Mouse (Mus musculus) mesoderm, embryonic 11.5 days (tissue): ENCODE results near the gene Ifngr1.

Source experiments
- DNase-seq: peaks from one replicate; pipeline ENCODE4 v3.0.0-alpha.2; 2012; ENCODE audit warnings: low read depth, low spot score

Ifngr1 gene

DNA sequence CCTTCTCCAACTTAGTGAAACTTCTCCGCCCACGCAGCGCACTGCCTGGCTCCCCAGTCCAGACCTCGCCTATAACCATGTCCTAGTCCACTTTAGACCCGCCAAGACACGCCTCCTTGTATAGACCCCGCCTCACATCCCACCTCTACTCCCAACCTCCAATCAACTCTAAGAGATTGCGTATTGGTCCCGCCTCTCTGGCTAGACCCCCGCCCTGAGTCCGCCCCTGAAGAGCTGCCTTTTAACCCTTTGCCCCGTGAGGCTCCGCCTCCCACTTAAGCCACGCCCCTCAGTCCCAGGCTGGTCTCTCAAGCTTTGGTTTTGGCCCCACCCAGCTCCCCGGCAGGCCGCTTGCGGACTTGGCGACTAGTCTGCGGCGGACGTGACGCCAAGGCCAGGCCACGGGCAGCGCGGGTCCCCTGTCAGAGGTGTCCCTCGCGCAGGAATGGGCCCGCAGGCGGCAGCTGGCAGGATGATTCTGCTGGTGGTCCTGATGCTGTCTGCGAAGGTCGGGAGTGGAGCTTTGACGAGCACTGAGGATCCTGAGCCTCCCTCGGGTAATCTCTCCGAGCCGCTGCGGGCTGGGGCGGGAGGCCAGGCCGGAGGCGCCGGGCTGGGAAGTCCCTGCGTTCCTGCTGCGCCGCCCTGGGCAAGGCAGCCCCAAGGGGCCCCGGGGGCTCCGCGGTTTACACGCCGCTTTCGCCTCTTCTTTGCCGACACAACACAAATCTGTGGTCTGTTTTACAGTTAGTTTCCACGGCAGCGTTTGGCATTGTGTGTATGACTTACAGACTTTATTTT lies at the start of gene Ifngr1:
TSS of gene Ifngr1 (plus strand) at position 309 of the 801 bp plus-strand sequence.
- DNase-seq, result peak; percentile 100

DNA sequence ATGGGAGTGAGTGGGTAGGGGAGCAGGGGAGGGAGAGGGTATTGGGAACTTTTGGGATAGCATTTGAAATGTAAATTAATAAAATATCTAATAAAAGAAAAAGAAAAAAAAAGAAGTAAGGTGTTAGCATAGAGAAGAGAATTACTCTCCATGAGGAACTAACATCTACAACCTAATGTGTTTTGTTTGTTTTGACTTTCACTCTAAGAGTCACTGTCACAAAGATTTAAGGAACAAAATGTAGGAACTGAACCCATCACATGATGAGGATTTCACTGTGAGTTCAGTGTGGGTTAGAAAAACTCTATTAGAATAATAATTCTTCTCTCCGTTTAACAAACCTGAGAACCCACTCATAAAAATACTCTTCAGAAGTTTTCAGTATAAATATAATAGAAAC lies 44.9 kb upstream of the Ifngr1 start:
- DNase-seq, result no peak

GRCm38 (mm10) chr10:19548016-19548415 lies 43.7 kb upstream of the Ifngr1 start:
- DNase-seq, result no peak

DNA sequence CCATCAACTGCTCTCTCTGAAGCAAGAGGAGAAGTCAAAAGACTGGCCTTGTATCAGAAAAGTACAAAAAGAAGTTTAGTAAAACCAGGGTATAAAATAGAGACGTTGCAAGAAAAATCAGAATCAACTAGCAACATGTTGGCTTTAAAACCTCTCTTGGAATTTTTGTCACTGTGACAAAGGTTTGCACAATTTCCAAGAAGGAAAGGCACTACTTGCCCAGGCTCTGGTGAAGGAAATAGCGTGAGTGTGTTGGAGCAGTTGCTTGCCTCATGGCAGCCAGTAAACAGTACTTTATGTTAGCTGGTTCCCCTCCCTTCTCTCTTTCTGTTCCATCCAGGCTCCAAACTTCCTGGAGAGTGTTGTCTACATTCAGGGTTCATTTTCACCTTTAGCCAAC lies 43.3 kb upstream of the Ifngr1 start:
- DNase-seq, result no peak

- no peak for DNase-seq
Observed at GRCm38 (mm10) chr10:19551585-19551984, 40.2 kb upstream of the Ifngr1 start.

DNA sequence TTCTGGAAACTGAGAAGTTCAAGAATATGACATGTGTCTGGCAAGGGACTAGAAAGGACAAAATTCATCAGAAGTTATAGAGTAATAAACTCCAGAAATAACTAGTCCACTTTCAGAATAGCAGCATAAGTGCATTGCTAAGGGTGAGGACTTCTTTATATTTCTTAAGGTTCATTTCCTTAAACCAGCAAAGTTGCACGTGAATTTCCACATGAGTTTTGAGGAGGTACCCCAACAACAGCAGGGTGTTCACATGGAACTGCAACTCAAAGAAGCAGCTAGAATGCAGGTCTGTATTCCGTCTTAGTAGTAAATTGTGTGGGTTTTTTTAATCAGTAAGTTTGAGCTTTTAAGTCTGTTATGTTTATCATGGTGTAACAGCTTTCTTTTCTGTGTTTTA lies 37.9 kb upstream of the Ifngr1 start:
- no peak for DNase-seq

DNA sequence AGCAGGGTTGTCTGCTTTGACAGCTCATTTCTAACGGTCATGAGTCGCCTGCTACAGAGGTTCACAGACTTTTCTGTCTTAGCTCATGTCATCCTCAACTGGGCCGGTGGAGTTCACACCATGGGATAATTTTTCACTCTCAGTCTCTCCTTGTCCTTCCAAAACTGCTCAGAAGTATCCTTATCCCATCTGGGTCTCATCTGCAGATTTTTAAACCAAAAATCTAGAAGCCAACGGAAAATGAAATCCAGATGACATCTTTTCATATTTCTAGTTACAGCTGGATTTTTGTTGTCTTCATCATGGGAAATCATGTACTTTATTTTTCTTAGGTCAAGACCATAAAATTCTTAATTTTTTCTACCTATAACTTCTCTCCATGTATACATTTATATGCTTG lies 34.1 kb upstream of the Ifngr1 start:
- DNase-seq, result no peak

DNA sequence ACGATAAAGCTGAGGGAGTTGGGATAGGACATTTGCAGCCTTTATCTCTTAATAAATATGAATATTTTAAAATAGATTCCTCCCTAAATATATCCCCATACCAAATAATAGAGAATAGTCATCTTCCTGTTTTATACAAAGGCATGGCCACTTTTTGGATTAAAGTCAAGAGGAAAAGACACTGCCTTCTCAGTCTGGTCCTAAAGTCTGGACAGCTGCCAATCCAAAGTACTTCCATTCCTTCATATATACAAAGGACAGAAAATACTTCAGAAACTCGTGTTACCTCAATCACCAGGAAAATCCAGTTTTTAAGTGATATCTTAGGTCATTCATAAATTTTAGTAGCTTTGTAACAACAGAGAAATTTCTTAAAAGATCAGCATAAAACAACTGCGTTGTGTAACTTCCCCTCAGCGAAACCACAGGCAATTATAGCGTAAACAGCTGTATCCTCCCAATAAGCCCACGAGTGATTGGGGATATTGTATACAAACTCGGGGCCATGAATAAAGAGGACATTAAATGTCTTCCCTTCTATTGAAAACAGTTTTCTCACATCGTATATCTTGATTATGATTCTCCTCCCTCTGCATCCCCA lies 32.1 kb upstream of the Ifngr1 start:
- no peak for DNase-seq

DNA sequence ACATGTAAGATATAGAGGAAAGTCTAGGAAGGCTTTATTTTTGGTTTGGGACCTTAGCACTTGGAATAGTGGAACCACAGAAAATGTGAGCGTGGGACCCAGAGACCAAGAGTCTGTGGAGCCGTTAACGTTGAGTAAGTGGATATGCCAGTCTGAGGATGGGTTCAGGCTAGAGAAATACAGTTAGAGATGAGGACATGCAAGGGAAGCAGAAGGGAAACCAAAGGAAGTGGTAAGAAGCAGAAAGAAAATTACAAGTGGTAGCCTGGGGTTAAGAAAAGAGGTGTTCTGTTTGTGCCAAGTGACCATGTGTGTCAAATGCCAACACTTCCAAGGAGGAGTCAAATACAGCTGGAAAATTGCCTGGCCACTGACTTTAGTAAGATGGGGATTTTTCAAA lies 29.2 kb upstream of the Ifngr1 start:
- no peak for DNase-seq

- DNase-seq, result no peak
Observed at GRCm38 (mm10) chr10:19563443-19563861, 28.3 kb upstream of the Ifngr1 start.

GRCm38 (mm10) chr10:19567481-19567880 lies 24.3 kb upstream of the Ifngr1 start:
- DNase-seq, result no peak

- no peak for DNase-seq
Observed at GRCm38 (mm10) chr10:19570288-19570687, 21.5 kb upstream of the Ifngr1 start.

DNA sequence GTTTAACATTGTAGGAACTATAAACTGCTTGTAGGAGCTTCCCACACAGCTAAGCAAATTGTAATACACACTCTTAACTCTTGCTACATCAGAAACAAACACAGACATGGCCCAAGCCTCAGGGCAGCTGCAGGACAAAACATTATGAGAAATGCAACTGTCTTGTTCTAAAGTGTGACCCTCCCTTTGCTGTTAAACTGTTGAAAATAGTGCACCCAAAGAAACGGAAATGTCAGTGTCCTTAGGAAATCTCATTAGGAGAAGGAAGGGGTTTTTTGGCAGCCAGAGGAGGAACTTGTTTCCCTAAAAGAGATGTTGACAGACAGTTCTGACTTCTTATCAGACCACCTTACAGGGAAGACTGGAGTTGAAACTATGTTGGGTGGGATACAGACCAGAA lies 21.0 kb upstream of the Ifngr1 start:
- DNase-seq, result no peak

GRCm38 (mm10) chr10:19577571-19577970 lies 14.2 kb upstream of the Ifngr1 start:
- no peak for DNase-seq

DNA sequence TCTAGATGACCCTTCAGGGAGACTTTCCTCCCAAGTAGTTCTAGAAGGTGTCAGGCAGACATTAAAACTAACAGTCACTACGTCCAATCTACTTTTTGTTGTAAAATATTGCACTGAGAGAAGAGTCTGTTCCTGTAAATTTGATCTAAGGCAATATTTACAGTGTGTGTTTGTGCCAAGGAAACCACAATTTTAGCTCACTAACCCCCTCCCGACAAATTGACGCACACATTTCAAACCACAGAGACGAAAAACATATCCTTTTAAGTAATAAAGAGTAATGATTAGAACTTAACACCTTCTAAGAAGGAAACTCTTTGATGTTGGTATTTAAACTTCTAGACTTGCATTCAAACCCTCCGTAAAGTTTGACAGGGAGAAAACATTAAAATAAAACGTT lies 13.7 kb upstream of the Ifngr1 start:
- no peak for DNase-seq

DNA sequence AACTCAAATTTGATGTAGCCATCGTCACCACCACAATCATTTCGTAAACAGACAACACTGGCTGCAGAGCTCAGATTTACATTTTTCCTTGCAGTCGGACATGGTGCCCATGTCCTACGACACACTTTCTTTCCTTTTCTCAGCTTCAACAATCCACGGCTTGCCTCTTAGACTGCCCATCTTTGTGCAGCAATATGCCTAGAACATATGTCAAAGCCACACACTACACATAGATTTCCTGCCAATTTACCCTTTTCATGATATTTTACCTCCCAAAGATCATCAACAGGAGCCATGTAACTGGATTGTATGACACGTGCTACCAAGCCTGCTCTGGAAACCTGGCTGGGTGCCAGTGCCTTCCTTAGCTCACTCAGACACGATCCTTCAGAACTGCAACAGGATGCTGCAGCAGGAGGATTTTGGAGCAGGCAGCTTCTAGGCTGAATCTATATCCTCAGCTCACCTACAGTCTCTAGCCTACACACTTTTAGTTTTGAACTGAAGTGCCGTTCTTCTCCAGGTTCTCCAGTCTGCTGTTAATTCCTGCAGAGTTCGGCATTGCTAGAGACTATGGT lies 13.3 kb upstream of the Ifngr1 start:
- DNase-seq, result no peak

DNA sequence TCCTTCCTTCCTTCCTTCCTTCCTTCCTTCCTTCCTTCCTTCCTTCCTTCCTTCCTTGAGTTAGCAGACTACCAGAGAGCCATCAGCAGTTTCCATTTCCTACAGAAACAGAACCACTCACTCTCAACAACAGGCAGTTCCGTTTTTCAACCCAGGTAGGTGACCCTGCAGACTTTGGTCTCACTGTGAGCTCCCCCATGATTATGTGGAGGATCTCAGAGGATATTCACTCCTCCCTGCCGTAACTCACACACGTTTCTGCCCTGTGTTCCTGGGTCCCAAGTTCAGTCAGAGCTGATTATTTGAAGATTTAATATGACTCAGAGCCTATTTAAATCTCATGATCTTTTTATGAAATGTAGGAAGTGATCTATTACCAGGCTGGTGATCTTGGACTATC lies 11.1 kb upstream of the Ifngr1 start:
- no peak for DNase-seq

- no peak for DNase-seq
Observed at GRCm38 (mm10) chr10:19581844-19582582, 9.7 kb upstream of the Ifngr1 start.

DNA sequence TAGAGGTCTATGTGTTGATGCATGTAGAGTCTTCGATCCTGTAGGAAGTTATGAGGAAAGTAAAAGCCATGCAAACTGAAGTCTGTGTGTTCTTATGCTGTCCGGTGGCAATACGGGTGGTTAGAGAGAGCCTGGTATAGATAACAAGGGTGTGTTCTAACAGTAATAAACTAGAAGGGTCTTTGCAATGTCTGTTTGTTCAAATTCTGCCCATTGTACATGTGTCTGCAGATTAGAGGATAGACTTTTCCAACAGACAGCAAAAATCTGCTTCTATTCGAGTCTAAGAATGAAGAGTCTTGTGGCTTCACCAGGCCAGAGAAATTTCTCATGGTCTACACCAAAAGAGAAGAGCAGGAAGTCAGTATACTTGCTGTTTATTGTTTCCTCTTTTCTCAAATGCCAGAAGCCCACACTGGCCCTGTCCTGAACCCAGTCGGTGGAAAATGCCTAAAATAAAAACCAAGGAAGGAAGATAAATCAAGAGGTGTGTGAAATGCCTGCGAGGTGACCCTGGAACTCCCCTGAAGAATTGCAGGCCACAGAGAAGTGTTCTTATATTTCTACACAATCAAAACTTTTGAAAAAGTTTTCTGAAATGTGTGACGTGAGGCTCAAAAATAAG lies 8.8 kb upstream of the Ifngr1 start:
- no peak for DNase-seq

- DNase-seq, result no peak
Observed at GRCm38 (mm10) chr10:19584064-19584463, 7.7 kb upstream of the Ifngr1 start.

- no peak for DNase-seq
Observed at GRCm38 (mm10) chr10:19584846-19585245, 6.9 kb upstream of the Ifngr1 start.

DNA sequence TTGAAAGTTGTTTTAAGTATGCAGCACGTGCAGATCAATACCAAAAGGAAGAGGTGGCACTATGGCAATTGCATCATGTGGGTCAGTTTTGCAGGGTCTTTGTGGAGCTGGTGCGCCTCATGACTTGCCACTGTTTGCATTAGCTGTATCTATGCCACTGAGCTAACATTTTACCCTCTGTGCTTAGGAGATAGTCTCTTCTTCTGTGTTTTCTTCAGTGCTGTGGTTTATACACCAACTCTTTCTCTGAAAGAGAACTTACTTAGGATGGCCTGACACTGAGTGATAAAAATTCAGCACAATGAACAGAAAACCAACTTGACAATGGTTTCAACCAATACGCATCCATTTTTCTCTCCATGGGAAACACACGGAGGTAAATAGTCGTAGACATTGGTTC lies 5.9 kb upstream of the Ifngr1 start:
- DNase-seq, result no peak
